In the genomic region with DNA sequence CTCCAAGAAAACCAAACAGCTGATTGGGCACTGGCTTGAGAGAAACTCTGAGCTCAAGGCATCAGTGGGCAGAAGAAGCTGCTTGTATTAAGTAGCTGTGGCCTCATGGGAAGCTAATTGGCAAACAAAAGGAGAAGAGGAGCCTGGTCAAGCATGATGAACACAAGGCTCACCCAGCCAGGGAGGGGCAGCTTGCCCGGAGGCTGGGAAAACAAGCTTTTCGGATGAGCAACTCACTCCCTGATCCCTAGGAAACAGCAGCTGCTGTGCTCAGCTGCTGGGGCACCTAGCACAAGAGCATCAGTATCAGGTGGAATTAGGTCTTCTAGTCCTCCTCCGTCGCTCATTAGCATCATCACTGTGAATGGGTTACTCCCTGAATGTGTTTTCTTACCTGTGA, we compare ENCODE assay signal across 16 mouse cellular contexts.
A peak's percentile ranks its signal among the peaks of the same experiment; 100 is the strongest.
DNase-seq lines count a peak whose midpoint lies in the region; ATAC-seq lines count a peak whose summit lies in the region.
"Had no signal": no experiment of that assay in that cellular context is flagged by ENCODE, and none has a peak within 500 bp of the region (broad histone marks: within the 10 kb centered on the region; RNA-seq: fewer than 3 reads in every experiment).

No protein-coding gene starts in this region.

- peak; percentile 2 for DNase-seq in kidney, adult 11 months
- no peak for DNase-seq in kidney, adult 18-20 months
- DNase-seq in hindbrain, embryonic 11.5 days (ENCODE audit: low spot score): peak; percentile 45
- DNase-seq in kidney, postnatal 4 days: peak; percentile 40 to 58
- no peak for DNase-seq in thymus, postnatal 25 days
- DNase-seq in right cerebral cortex, postnatal 4 days: no peak
- DNase-seq: cerebellum, adult 9-10 months; forebrain, postnatal 0 days; gastrocnemius, postnatal 14 days; heart, postnatal 4 days; lung, postnatal 4 days had no signal

- H3K36me3 ChIP-seq in hindbrain, embryonic 11.5 days (ENCODE audit: control insufficient read depth, insufficient read depth, low read length): no peaks in the 10 kb centered on the region
- no peaks in the 10 kb centered on the region for H3K36me3 ChIP-seq in hindbrain, embryonic 16.5 days (ENCODE audit: control insufficient read depth, insufficient read depth, low read length)
- H3K36me3 ChIP-seq: heart, embryonic 12.5 days; limb, embryonic 13.5 days had no signal

- no peak overlapping the region for H3K9ac ChIP-seq in hindbrain, embryonic 11.5 days (ENCODE audit: low read depth, low read length)
- no peak overlapping the region for H3K9ac ChIP-seq in hindbrain, embryonic 16.5 days (ENCODE audit: low read depth, low read length)
- H3K9ac ChIP-seq: forebrain, postnatal 0 days; heart, embryonic 12.5 days; limb, embryonic 13.5 days had no signal

- H3K27me3 ChIP-seq in hindbrain, embryonic 11.5 days (ENCODE audit: control insufficient read depth, insufficient read depth, low read length): no peaks in the 10 kb centered on the region
- no peaks in the 10 kb centered on the region for H3K27me3 ChIP-seq in hindbrain, embryonic 16.5 days (replicated peaks; ENCODE audit: control insufficient read depth, insufficient read depth, low read length)
- H3K27me3 ChIP-seq: heart, embryonic 12.5 days; limb, embryonic 13.5 days had no signal

- H3K4me2 ChIP-seq in hindbrain, embryonic 11.5 days (replicated peaks; ENCODE audit: low read depth, low read length): no peak overlapping the region
- no peak overlapping the region for H3K4me2 ChIP-seq in hindbrain, embryonic 16.5 days (ENCODE audit: low read length)
- H3K4me2 ChIP-seq: heart, embryonic 12.5 days; limb, embryonic 13.5 days had no signal

- peak; percentile 55 for ATAC-seq in hindbrain, embryonic 11.5 days (ENCODE audit: low FRiP score)
- peak; percentile 52; the same call in 1 of the 2 replicates for ATAC-seq in hindbrain, embryonic 16.5 days
- no peak for ATAC-seq in monocyte, adult 5-6 weeks (replicated peaks; ENCODE audit: insufficient number of reproducible peaks, low FRiP score, low TSS enrichment, poor library complexity, severe bottlenecking)
- ATAC-seq: forebrain, postnatal 0 days had no signal

- H3K9me3 ChIP-seq in hindbrain, embryonic 11.5 days (ENCODE audit: control insufficient read depth, low read length): no peaks in the 10 kb centered on the region
- no peaks in the 10 kb centered on the region for H3K9me3 ChIP-seq in hindbrain, embryonic 16.5 days (ENCODE audit: control insufficient read depth, low read length)
- H3K9me3 ChIP-seq: limb, embryonic 13.5 days had no signal

- 0 out of 2 replicates have a peak, but pooled peaks cover 2% of the 10 kb centered on the region for H3K4me1 ChIP-seq in hindbrain, embryonic 11.5 days (replicated peaks; ENCODE audit: control insufficient read depth, insufficient read depth, low read length)
- H3K4me1 ChIP-seq in hindbrain, embryonic 16.5 days (ENCODE audit: control insufficient read depth, insufficient read depth, low read depth, low read length): no peaks in the 10 kb centered on the region; the same call in 1 of the 2 replicates
- H3K4me1 ChIP-seq: heart, embryonic 12.5 days had no signal

- 44% methylated on average over 4 of the region's 4 CpGs for WGBS in hindbrain, embryonic 11.5 days
- WGBS in hindbrain, embryonic 16.5 days: 42% methylated on average over 4 of the region's 4 CpGs

- H3K27ac ChIP-seq in hindbrain, embryonic 11.5 days (ENCODE audit: low read depth, low read length): peak overlapping the region; percentile 76
- H3K27ac ChIP-seq in hindbrain, embryonic 16.5 days (ENCODE audit: low read depth, low read length): no peak overlapping the region
- H3K27ac ChIP-seq: limb, embryonic 13.5 days had no signal

- H3K4me3 ChIP-seq in hindbrain, embryonic 11.5 days (ENCODE audit: low read depth, low read length): no peak overlapping the region
- no peak overlapping the region for H3K4me3 ChIP-seq in hindbrain, embryonic 16.5 days (ENCODE audit: low read length)
- H3K4me3 ChIP-seq: heart, embryonic 12.5 days; limb, embryonic 13.5 days; myocyte had no signal

Comparison
In these comparisons a context has a peak if more than half of its experiments do, and no peak if none do; other contexts are left out.
1. DNase-seq: peak in kidney, adult 11 months (single experiment), hindbrain, embryonic 11.5 days (single experiment) and kidney, postnatal 4 days (2 of 2); none in kidney, adult 18-20 months (single experiment), thymus, postnatal 25 days (single experiment) and right cerebral cortex, postnatal 4 days (single experiment).